Mouse (Mus musculus): ENCODE data around the gene Ern2. TPM values are rescaled to one million over a fixed set of nuclear protein-coding genes. Genes with fewer than 3 reads are reported as not detected.

Ern2 gene
- polyA plus RNA-seq, 1 experiment = not detected

DNA sequence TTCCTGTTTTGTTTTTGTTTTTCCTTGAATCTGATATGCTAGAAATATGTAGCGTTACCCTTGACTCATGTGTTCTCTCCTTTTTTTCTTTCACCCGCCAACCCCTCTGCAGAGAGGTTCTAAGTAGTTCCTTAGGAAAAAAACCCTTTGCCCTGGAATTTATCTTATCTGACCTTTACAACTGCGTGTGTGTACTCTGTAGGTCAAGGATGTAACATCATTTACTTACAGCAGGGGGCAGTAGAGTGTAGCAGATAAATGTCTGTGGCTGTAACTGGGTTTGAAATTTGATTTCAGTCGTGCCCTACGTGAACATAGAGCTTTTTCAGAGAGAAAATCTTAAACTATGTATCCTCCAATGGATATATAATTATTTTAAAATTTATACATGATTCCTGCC is 13.3 kb upstream of the Ern2 start:
- Histone ChIP-seq H3K4me1 (ENCODE audit: control insufficient read depth, insufficient read depth, low read length) (no peaks in the 10 kb centered on the region), H3K27ac (ENCODE audit: insufficient read depth, low read length) (no peak overlapping the region), H3K4me3 (ENCODE audit: insufficient read depth, low read length) (no peak overlapping the region)
- TF ChIP-seq CTCF (IDR thresholded peaks at IDR 0.05; ENCODE audit: borderline replicate concordance, insufficient read depth, low read length) (no peak), POLR2A (IDR thresholded peaks at IDR 0.05; ENCODE audit: low read depth, low read length) (no peak)

DNA sequence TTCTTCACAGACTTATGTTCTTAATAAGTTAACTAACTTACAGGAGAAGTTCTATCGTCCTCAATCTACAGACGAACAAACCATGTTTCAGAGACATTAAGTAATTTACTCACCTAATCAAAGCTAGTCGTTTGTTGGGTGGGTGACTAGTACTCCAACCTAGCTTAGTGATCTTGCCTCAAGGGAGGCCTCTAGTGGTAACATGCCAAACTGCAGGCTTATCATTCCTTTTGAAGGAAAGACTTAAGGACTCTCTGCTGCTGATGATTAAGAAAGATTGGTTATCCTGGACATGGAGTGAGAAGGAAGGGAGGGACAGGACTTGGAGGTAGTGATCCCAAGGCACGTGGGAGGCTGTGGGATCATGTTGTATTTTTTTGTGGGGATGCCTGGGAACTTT is 11.3 kb upstream of the Ern2 start:
- no peak overlapping the region for H3K4me3 ChIP-seq (ENCODE audit: insufficient read depth, low read length)
- H3K4me1 ChIP-seq (ENCODE audit: control insufficient read depth, insufficient read depth, low read length) = no peaks in the 10 kb centered on the region
- TF ChIP-seq POLR2A (IDR thresholded peaks at IDR 0.05; ENCODE audit: low read depth, low read length) = no peak
- TF ChIP-seq CTCF (IDR thresholded peaks at IDR 0.05; ENCODE audit: borderline replicate concordance, insufficient read depth, low read length) = no peak
- H3K27ac ChIP-seq (ENCODE audit: insufficient read depth, low read length) = no peak overlapping the region

DNA sequence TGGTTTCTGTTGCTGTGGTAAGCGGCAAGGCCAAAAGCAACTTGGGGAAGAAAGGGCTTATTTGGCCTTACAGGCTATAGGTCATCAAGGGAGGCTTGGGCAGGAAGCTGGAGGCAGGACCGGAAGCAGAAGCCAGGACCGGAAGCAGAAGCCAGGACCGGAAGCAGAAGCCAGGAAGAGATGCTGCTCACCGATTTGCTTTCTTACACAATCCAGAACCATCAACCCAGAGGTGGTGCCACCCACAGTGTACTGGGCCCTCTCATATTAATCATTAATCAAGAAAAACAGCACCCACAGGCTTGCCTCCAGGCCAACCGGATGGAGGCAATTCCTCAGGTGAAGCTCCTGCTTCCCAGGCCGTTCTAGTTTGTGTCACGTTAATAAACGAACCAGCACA is 10.8 kb upstream of the Ern2 start:
- no peak for TF ChIP-seq POLR2A (IDR thresholded peaks at IDR 0.05; ENCODE audit: low read depth, low read length)
- no peak for TF ChIP-seq CTCF (IDR thresholded peaks at IDR 0.05; ENCODE audit: borderline replicate concordance, insufficient read depth, low read length)
- H3K4me1 ChIP-seq (ENCODE audit: control insufficient read depth, insufficient read depth, low read length) = no peaks in the 10 kb centered on the region
- no peak overlapping the region for H3K4me3 ChIP-seq (ENCODE audit: insufficient read depth, low read length)
- H3K27ac ChIP-seq (ENCODE audit: insufficient read depth, low read length) = no peak overlapping the region

DNA sequence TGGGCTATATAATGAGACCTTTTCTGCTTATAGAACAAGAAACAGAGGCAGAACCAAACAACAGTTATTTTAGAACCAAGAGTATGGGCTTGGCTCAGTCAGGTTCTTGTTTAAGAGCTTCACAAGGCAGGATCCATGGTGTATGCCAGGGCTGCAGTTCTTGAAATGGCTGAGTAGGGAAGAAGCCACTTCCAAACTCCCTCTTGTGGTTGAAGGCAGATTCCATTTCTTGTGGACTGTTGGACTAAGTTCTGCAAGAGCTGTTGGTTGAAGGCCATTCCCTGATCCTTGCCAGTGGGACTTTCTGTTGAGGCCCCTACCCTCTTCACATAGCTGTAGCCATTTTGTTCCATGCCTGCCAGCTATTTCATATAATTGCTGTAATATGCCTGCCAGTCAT is 7.9 kb upstream of the Ern2 start:
- no peak for TF ChIP-seq CTCF (IDR thresholded peaks at IDR 0.05; ENCODE audit: borderline replicate concordance, insufficient read depth, low read length)
- no peak for TF ChIP-seq POLR2A (IDR thresholded peaks at IDR 0.05; ENCODE audit: low read depth, low read length)
- Histone ChIP-seq H3K4me1 (ENCODE audit: control insufficient read depth, insufficient read depth, low read length) (no peaks in the 10 kb centered on the region), H3K27ac (ENCODE audit: insufficient read depth, low read length) (no peak overlapping the region), H3K4me3 (ENCODE audit: insufficient read depth, low read length) (no peak overlapping the region)

DNA sequence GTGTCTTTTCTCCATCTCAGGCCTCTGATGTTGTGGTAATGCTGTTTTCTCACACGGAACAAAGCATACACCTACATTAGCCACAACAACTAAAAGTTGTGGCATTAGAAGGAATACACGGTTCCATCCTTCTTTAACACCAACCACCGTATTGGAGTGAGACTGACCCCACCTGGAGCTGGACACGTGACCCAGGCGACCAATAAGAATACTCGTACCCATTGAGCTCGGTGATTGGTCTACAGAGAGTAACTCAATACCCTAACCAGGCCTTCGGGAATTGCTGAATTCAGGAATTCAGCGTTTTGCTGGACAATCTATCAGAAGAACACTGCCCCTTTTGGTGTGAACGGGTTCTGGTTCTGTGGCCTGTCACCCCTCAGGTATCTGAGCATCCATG is 5.1 kb upstream of the Ern2 start:
- H3K27ac ChIP-seq (ENCODE audit: insufficient read depth, low read length) = no peak overlapping the region
- TF ChIP-seq CTCF (IDR thresholded peaks at IDR 0.05; ENCODE audit: borderline replicate concordance, insufficient read depth, low read length) (no peak), POLR2A (IDR thresholded peaks at IDR 0.05; ENCODE audit: low read depth, low read length) (no peak)
- H3K4me1 ChIP-seq (ENCODE audit: control insufficient read depth, insufficient read depth, low read length) = no peaks in the 10 kb centered on the region
- H3K4me3 ChIP-seq (ENCODE audit: insufficient read depth, low read length) = no peak overlapping the region

DNA sequence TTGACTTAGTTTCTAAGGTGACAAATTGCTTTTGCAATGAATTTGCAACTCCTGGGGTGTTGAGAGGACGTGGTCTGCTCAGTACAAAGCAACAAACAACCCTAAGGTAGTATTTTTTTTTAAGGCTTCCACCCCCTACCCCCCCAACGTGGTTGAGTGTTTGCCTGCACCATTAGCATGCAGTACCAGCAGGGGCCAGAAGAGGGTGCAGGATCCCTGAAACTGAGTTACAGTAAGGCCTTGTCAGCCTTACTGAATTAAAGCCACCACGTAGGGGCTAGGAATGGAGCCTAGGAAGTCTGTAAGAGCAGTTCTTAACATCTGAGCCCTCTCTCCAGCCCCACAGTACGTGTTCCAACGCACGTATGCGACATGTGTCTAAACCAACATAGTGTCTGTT is 3.5 kb upstream of the Ern2 start:
- no peaks in the 10 kb centered on the region for H3K4me1 ChIP-seq (ENCODE audit: control insufficient read depth, insufficient read depth, low read length)
- no peak overlapping the region for H3K27ac ChIP-seq (ENCODE audit: insufficient read depth, low read length)
- TF ChIP-seq POLR2A (IDR thresholded peaks at IDR 0.05; ENCODE audit: low read depth, low read length) = no peak
- peak; percentile 50; the same call in 1 of the 2 replicates for TF ChIP-seq CTCF (IDR thresholded peaks at IDR 0.05; ENCODE audit: borderline replicate concordance, insufficient read depth, low read length)
- H3K4me3 ChIP-seq (ENCODE audit: insufficient read depth, low read length) = no peak overlapping the region

DNA sequence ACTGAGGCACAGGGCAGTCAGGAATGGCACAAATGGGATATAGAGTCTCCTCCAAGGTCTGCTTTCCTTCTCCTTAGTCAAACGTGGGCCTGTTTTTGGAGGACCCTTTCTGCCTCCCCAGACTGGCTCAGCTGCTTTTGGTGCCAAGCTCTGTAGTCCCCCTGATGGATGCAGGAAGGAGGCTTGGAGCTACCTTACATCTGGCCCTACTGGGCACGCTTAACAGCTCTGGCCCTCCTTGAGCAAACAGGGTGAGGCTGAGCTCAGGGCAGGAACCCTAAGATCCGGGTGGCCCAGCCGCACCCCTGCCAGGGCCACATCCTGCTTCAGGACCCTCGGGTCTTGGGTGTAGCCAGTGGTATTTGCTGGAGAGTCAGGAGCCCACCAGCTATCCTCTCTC is 1.4 kb downstream of the Ern2 start:
- no peak for TF ChIP-seq CTCF (IDR thresholded peaks at IDR 0.05; ENCODE audit: borderline replicate concordance, insufficient read depth, low read length)
- TF ChIP-seq POLR2A (IDR thresholded peaks at IDR 0.05; ENCODE audit: low read depth, low read length) = no peak
- no peaks in the 10 kb centered on the region for H3K4me1 ChIP-seq (ENCODE audit: control insufficient read depth, insufficient read depth, low read length)

DNA sequence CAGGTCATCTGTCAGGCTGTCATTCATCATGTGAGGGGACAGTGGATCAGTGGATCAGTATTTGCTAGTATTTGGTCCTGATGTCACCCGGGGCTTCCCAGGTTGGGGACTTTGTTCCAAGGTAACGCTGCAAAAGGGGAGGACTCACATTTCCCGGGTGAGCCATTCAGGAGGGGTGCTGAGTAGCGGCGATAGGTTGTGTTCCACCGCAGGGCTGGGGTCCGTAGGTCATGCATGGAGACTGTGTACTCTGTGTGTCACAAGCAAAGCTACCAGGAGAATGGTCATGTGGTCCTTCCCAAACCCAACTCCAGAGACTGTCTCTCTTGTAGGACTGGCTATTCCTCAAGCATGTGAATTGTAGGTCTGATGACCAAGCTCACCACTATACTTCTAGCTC is 5.3 kb downstream of the Ern2 start:
- Histone ChIP-seq H3K4me3 (ENCODE audit: insufficient read depth, low read length) (no peak overlapping the region), H3K27ac (ENCODE audit: insufficient read depth, low read length) (no peak overlapping the region), H3K4me1 (ENCODE audit: control insufficient read depth, insufficient read depth, low read length) (no peaks in the 10 kb centered on the region)
- TF ChIP-seq CTCF (IDR thresholded peaks at IDR 0.05; ENCODE audit: borderline replicate concordance, insufficient read depth, low read length) (no peak), POLR2A (IDR thresholded peaks at IDR 0.05; ENCODE audit: low read depth, low read length) (no peak)

More for the DNA sequence above, 1.4 kb downstream of the Ern2 start:
- H3K27ac ChIP-seq (ENCODE audit: insufficient read depth, low read length) = no peak overlapping the region
- H3K4me3 ChIP-seq (ENCODE audit: insufficient read depth, low read length) = no peak overlapping the region

DNA sequence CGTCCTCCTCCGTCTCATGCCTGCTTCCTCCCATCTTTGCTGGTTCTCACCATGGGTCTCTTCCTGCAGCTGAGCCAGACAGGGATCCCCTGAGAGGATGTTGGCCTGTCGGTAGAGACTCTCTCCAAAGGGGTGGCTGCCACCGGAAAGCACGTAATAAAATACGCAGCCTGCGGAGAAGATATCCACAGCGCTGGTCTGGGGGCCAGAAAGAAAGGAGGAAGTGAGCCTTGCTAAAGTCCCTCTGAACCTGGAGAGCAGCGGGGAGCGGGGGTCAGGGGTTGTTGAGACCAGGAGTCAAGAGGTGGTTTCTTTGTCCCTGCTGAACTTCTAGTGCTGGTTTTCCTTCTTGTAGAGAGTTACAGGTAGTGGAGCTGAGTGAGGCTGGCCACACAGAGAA is 14.4 kb downstream of the Ern2 start:
- TF ChIP-seq CTCF (IDR thresholded peaks at IDR 0.05; ENCODE audit: borderline replicate concordance, insufficient read depth, low read length) = no peak
- TF ChIP-seq POLR2A (IDR thresholded peaks at IDR 0.05; ENCODE audit: low read depth, low read length) = no peak
- Histone ChIP-seq H3K4me3 (ENCODE audit: insufficient read depth, low read length) (no peak overlapping the region), H3K27ac (ENCODE audit: insufficient read depth, low read length) (no peak overlapping the region), H3K4me1 (ENCODE audit: control insufficient read depth, insufficient read depth, low read length) (no peaks in the 10 kb centered on the region)

DNA sequence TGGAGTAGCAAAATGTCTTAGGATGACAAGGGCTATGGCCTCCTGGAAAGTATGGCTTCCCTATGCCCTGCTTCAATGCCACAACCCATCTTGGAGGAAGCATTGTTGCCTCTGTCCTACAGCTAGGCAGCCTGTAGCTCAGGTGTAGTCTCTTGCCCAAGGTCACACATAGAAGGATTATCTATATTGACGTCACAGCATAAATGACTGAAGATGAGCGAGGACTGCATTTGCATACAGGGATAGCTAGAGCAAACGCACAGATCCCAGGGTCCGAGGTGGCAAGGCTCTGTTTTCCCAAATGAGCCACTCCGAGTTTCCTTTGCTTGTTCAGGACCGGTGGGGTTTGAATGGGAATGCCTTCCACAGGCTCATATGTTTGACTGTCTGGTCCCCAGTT is 15.3 kb downstream of the Ern2 start:
- Histone ChIP-seq H3K27ac (ENCODE audit: insufficient read depth, low read length) (no peak overlapping the region), H3K4me3 (ENCODE audit: insufficient read depth, low read length) (no peak overlapping the region), H3K4me1 (ENCODE audit: control insufficient read depth, insufficient read depth, low read length) (no peaks in the 10 kb centered on the region)
- TF ChIP-seq POLR2A (IDR thresholded peaks at IDR 0.05; ENCODE audit: low read depth, low read length) (no peak), CTCF (IDR thresholded peaks at IDR 0.05; ENCODE audit: borderline replicate concordance, insufficient read depth, low read length) (no peak)

DNA sequence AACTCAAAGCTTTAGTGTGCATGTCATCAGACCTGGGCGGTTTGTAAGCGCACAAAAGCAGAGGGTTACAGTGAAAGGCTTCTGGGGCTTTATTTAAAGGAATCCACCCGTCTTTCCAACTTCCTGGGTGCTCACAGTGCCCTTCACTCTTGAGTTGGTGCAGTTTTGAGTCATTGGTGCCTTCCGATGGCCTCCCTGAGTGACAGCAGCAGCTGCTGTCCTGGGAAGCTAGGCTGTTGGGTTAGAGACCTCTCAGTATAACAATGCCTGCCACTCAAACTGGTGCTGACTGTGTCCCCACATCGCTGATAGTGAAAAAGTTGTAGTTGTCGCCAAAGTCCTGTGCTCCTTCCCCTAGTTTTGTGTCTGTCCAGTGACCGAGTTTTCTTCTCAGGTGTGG is 18.8 kb downstream of the Ern2 start:
- Histone ChIP-seq H3K27ac (ENCODE audit: insufficient read depth, low read length) (no peak overlapping the region), H3K4me1 (ENCODE audit: control insufficient read depth, insufficient read depth, low read length) (no peaks in the 10 kb centered on the region), H3K4me3 (ENCODE audit: insufficient read depth, low read length) (no peak overlapping the region)
- TF ChIP-seq POLR2A (IDR thresholded peaks at IDR 0.05; ENCODE audit: low read depth, low read length) (no peak), CTCF (IDR thresholded peaks at IDR 0.05; ENCODE audit: borderline replicate concordance, insufficient read depth, low read length) (no peak)
